Mouse (Mus musculus) lung, embryonic 14.5 days (tissue): Measurements from ENCODE around the gene Dnm1. TPM values are rescaled to one million over a fixed set of nuclear protein-coding genes. Genes with fewer than 3 reads are reported as not detected.

Experiments
- ATAC-seq: fragments of 200-750 bp; cut with Nextera tagmentation; 2 replicates; pipeline ENCODE4 v1.8.0; 2017; ENCODE audit warnings: mild to moderate bottlenecking, moderate TSS enrichment, moderate library complexity; ENCODE audit not compliant: insufficient read depth
- DNase-seq: peaks from one replicate; pipeline ENCODE4 v3.0.0-alpha.2; 2015
- H3K27ac ChIP-seq: fragments of 300-500 bp; sonication (generic); 2 replicates; pipeline ENCODE4 v1.5.1; 2014; ENCODE audit warnings: low read depth, mild to moderate bottlenecking, moderate library complexity
- H3K27me3 ChIP-seq: fragments of 300-500 bp; sonication (generic); 2 replicates; pipeline ENCODE4 v1.6.1; 2014; ENCODE audit warnings: low read length, control low read depth; ENCODE audit not compliant: insufficient read depth
- H3K36me3 ChIP-seq: fragments of 300-500 bp; sonication (generic); 2 replicates; pipeline ENCODE4 v1.6.1; 2014; ENCODE audit warnings: control low read depth; ENCODE audit not compliant: insufficient read depth
- H3K4me1 ChIP-seq: fragments of 300-500 bp; sonication (generic); 2 replicates; pipeline ENCODE4 v1.6.1; 2014; ENCODE audit warnings: antibody characterized with exemption, control low read depth; ENCODE audit not compliant: insufficient read depth
- H3K4me2 ChIP-seq: fragments of 300-500 bp; sonication (generic); 2 replicates; pipeline ENCODE4 v1.6.1; 2014; ENCODE audit warnings: mild to moderate bottlenecking
- H3K4me3 ChIP-seq: fragments of 300-500 bp; sonication (generic); 2 replicates; pipeline ENCODE4 v1.5.1; 2014; ENCODE audit warnings: low read depth, low read length
- H3K9ac ChIP-seq: fragments of 300-500 bp; sonication (generic); 2 replicates; pipeline ENCODE4 v1.6.1; 2014
- H3K9me3 ChIP-seq: fragments of 300-500 bp; sonication (generic); 2 replicates; pipeline ENCODE4 v1.6.1; 2016; ENCODE audit warnings: low read depth, low read length, control low read depth
- CTCF ChIP-seq: IDR thresholded peaks from 2 replicates; pipeline ENCODE4 v1.5.1; 2016; ENCODE audit warnings: antibody characterized with exemption, low read depth
- WGBS: fragments of 180-500 bp; shearing (Covaris S2); extraction: QIAGEN DNeasy Blood & Tissue Kit; methylation state at CpG from one replicate; pipeline ENCODE4 v1.1.7; 2014; 5-methylcytosine and 5-hydroxymethylcytosine counted together
- polyA plus RNA-seq: library from polyadenylated mRNA; unstranded; fragments of >200 nt; fragmentation: Nextera tagmentation; extraction: Ambion mirVana; gene quantifications from 2 replicates; pipeline ENCODE4 v1.2.1, GENCODE M21; 2014

Dnm1 gene
- polyA plus RNA-seq, 1 experiment from 2014 or later: 17.5 TPM

DNA sequence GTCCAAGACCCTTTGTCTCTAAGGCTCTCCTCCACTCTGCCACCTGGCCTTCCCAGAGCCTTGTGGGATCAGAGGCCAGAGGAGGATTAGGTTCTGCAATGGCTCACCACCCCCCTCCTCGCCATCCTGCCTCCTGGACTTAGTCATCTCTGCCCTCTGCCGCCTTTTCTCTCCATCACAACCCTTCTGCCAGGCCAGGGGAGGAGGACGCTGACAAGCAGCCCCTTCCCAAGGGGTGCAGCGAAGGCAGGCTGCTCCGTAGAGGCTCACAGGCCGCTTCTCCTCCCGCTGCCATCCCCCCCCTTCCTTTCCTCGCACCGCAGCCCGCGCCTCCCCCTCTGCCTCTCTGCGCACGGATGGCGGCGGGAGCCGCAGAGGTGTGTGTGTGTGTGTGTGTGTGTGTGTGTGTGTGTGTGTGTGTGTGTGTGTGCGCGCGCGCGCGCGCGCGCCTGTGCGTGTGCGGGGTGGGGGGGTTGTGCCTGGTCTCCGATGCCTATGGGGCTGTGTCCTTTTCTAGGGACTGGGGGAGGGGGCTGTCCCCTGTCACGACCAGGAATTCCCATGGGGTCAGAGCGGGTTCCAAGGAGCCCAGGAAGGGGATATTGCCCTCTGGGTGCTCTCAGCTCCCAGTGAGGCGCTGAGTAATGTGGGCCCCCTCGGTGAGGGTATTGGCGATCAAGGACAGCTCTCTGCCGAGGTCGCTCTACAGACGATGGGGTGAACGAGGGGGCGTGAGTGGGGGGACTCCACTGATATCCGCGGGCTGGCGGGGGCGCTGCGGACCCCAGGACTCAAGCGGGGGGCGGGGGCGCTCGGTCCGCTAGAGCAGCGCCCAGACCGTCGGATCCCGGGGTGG, 759 bp downstream of the Dnm1 start, which contains the start of gene Ciz1:
Ciz1 (plus strand) TSS at position 177 of the 856 bp plus-strand sequence.
- H3K27me3 ChIP-seq: no peaks in the 10 kb centered on the region
- DNase-seq (peak; percentile 49), ATAC-seq (peak; percentile 61)
- peak within 1 kb of the TSS; percentile 73 for H3K9ac ChIP-seq
- no peaks in the 10 kb centered on the region for H3K4me1 ChIP-seq
- no peaks in the 10 kb centered on the region for H3K9me3 ChIP-seq
- TF ChIP-seq CTCF: no peak
- WGBS: under 1% methylated on average over 34 of the region's 52 CpGs
- H3K4me2 ChIP-seq: peak within 1 kb of the TSS; percentile 97
- peak within 1 kb of the TSS; percentile 52 for H3K27ac ChIP-seq
- no peaks in the 10 kb centered on the region for H3K36me3 ChIP-seq
- H3K4me3 ChIP-seq: peak within 1 kb of the TSS; percentile 62

DNA sequence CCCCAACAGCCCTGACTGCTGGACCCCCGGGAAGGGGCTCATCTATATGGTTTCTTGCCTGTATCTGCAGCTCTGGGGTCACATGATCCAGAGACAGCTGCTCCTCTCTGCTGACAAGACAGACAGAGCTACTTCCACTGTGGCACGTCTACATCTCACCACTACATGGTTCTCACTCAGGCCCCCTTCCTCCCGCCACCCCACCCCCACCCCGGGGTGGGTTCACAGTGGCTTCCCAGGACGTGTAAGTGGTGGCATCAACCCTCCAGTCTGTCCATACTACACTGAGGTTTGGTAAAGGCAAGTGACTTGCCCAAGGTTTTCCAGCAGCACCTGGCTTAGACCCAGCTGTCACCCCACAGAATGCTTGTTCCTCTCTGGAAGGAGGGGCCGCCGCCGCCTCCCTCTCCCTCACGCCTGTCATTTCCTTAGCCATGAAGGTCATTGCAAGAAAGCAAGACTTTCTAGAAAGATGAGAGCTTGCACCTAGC, 1.6 kb downstream of the Dnm1 start:
- TF ChIP-seq CTCF: no peak
- whole genome bisulfite sequencing: 43% methylated on average over 9 of the region's 9 CpGs
- Histone ChIP-seq H3K36me3 (no peaks in the 10 kb centered on the region), H3K27me3 (no peaks in the 10 kb centered on the region), H3K4me2 (peak overlapping the region; percentile 97), H3K9me3 (no peaks in the 10 kb centered on the region), H3K27ac (no peak overlapping the region), H3K9ac (0 out of 2 replicates have a peak overlapping the region, but pooled peaks have one; percentile 73), H3K4me3 (no peak overlapping the region), H3K4me1 (no peaks in the 10 kb centered on the region)
- ATAC-seq (no peak), DNase-seq (no peak)

GRCm38 (mm10) chr2:32350471-32351051, 2.6 kb downstream of the Dnm1 start:
- Histone ChIP-seq H3K9ac (no peak overlapping the region), H3K9me3 (no peaks in the 10 kb centered on the region), H3K36me3 (no peaks in the 10 kb centered on the region), H3K4me3 (no peak overlapping the region), H3K4me2 (no peak overlapping the region), H3K4me1 (no peaks in the 10 kb centered on the region), H3K27me3 (no peaks in the 10 kb centered on the region), H3K27ac (no peak overlapping the region)
- WGBS: 48% methylated on average over 13 of the region's 13 CpGs
- DNase-seq (no peak), ATAC-seq (no peak)
- TF ChIP-seq CTCF: no peak

DNA sequence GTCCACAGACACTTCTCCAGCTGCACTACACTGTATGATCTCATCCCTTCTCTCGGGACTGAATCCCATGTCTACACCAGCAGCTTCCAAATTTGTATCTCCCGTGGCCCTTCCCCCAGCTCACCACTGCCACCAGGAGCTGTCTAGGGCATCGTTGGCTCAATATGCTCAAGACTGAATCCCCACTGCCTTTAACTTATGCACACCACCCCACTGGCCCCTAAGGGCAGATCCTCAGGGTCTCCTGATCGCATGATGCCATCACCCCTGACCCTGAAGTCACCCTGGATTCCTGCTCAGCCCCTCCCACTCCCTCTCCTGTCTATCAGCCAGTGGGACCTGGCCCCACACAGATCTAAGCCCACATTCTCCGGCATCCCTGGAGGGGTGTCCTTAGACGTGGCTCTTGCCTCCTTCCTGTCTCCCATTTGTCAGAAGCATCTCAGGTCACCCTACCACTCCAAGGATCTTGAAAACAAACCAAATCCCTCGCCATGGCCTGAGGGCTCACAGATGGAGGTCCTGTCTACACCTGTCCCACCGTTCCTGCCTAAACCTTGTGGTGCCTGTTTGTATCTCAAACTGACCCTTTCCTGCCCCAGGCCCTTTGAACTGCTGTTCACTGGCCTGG, 3.4 kb downstream of the Dnm1 start:
- ATAC-seq: no peak
- Histone ChIP-seq H3K4me2 (no peak overlapping the region), H3K9me3 (no peaks in the 10 kb centered on the region)

DNA sequence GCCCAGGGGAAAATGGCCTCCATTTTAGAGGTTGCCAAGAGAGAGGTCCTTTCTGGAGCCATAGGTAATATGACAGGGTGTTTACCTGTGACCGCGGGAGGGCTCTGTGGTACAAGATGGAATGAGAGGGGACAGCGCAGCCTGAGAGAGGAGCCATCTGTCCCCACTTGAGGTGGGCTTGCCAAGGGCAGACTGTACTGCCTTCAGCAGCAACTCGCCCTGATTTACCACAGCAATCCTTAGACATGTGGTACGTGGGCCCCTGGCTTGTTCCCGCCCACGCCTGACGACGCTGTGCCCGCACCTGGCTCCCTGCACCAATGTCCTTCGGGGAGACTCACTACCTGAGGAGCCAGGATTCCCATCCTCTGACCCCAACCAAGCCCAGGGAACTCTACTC, 4.8 kb downstream of the Dnm1 start:
- no peak overlapping the region for H3K27ac ChIP-seq
- H3K4me2 ChIP-seq: no peak overlapping the region
- no peaks in the 10 kb centered on the region for H3K4me1 ChIP-seq
- no peaks in the 10 kb centered on the region for H3K9me3 ChIP-seq
- H3K36me3 ChIP-seq: no peaks in the 10 kb centered on the region
- no peak for TF ChIP-seq CTCF
- H3K4me3 ChIP-seq: no peak overlapping the region
- 80% methylated on average over 11 of the region's 11 CpGs for WGBS
- ATAC-seq (no peak), DNase-seq (no peak)
- H3K9ac ChIP-seq: no peak overlapping the region
- no peaks in the 10 kb centered on the region for H3K27me3 ChIP-seq

More for the DNA sequence above, 3.4 kb downstream of the Dnm1 start:
- DNase-seq: no peak
- H3K36me3 ChIP-seq: no peaks in the 10 kb centered on the region
- no peak overlapping the region for H3K9ac ChIP-seq
- no peak overlapping the region for H3K4me3 ChIP-seq
- no peak for TF ChIP-seq CTCF
- H3K27ac ChIP-seq: no peak overlapping the region
- WGBS: 44% methylated on average over 8 of the region's 8 CpGs
- H3K27me3 ChIP-seq: no peaks in the 10 kb centered on the region
- no peaks in the 10 kb centered on the region for H3K4me1 ChIP-seq

DNA sequence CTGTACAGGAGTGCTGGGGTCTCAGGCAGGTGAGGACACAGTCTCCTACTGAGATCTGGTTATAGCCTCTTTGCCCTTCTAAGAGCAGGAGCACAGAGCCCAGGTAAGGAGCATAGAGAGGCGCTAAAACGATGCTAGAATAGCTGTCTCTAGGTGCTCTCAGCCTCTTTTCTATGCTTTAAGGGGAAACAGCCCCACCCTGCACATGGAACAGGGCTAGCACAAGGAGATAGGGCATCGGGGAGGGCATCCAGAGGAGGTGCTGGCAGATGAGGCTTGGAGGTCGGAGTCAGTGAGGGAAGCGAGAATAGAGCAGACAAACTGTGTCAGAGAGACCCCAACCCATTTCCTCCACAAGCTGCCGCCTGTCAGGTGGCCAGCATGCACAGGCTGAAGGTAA, 6.1 kb downstream of the Dnm1 start:
- H3K27ac ChIP-seq: no peak overlapping the region
- DNase-seq: no peak
- no peaks in the 10 kb centered on the region for H3K27me3 ChIP-seq
- no peak overlapping the region for H3K9ac ChIP-seq
- WGBS: 59% methylated on average over 6 of the region's 6 CpGs
- no peak for ATAC-seq
- TF ChIP-seq CTCF: no peak
- no peaks in the 10 kb centered on the region for H3K9me3 ChIP-seq
- H3K4me3 ChIP-seq: no peak overlapping the region
- no peaks in the 10 kb centered on the region for H3K4me1 ChIP-seq
- H3K4me2 ChIP-seq: no peak overlapping the region
- no peaks in the 10 kb centered on the region for H3K36me3 ChIP-seq
